Mouse (Mus musculus) hindbrain, postnatal 0 days (tissue): ENCODE data around the gene Agtpbp1. TPM values are rescaled to one million over a fixed set of nuclear protein-coding genes. Genes with fewer than 3 reads are reported as not detected.
"Not testable (repeated sequence)": the region's sequence is repeated elsewhere in the genome, so short reads cannot be mapped to it uniquely, and the experiment has no call there.

Source experiments
- ATAC-seq: fragments of 200-750 bp; cut with Nextera tagmentation; 2 replicates; pipeline ENCODE4 v1.8.0; 2017; ENCODE audit warnings: mild to moderate bottlenecking, moderate TSS enrichment, moderate library complexity
- DNase-seq: peaks from one replicate; pipeline ENCODE4 v3.0.0-alpha.2; 2015; ENCODE audit warnings: low spot score
- H3K27ac ChIP-seq: fragments of 300-500 bp; sonication (generic); 2 replicates; pipeline ENCODE4 v1.5.1; 2014; ENCODE audit warnings: mild to moderate bottlenecking
- H3K27me3 ChIP-seq: fragments of 300-500 bp; sonication (generic); 2 replicates; pipeline ENCODE4 v1.6.1; 2014; ENCODE audit warnings: low read length, mixed read lengths; ENCODE audit not compliant: insufficient read depth
- H3K36me3 ChIP-seq: fragments of 300-500 bp; sonication (generic); 2 replicates; pipeline ENCODE4 v1.6.1; 2014; ENCODE audit warnings: low read length, mixed read lengths; ENCODE audit not compliant: insufficient read depth
- H3K4me1 ChIP-seq: fragments of 300-500 bp; sonication (generic); 2 replicates; pipeline ENCODE4 v1.6.1; 2014; ENCODE audit warnings: antibody characterized with exemption, low read length, mixed read lengths; ENCODE audit not compliant: insufficient read depth
- H3K4me2 ChIP-seq: fragments of 300-500 bp; sonication (generic); 2 replicates; pipeline ENCODE4 v1.6.1; 2014; ENCODE audit warnings: low read depth, mild to moderate bottlenecking, low read length, moderate library complexity, mixed read lengths
- H3K4me3 ChIP-seq: fragments of 300-500 bp; sonication (generic); 2 replicates; pipeline ENCODE4 v1.5.1; 2014; ENCODE audit warnings: low read length
- H3K9ac ChIP-seq: fragments of 300-500 bp; sonication (generic); replicated peaks from 2 replicates; pipeline ENCODE4 v1.6.1; 2014; ENCODE audit warnings: mild to moderate bottlenecking, low read length, moderate library complexity, mixed read lengths
- H3K9me3 ChIP-seq: fragments of 300-500 bp; sonication (generic); 2 replicates; pipeline ENCODE4 v1.6.1; 2016; ENCODE audit warnings: low read length, mixed read lengths
- CTCF ChIP-seq: IDR thresholded peaks from 2 replicates; pipeline ENCODE4 v1.5.1; 2016; ENCODE audit warnings: antibody characterized with exemption, control low read depth, low read depth
- WGBS: fragments of 180-500 bp; shearing (Covaris S2); extraction: QIAGEN DNeasy Blood & Tissue Kit; methylation state at CpG from one replicate; pipeline ENCODE4 v1.1.7; 2014; 5-methylcytosine and 5-hydroxymethylcytosine counted together
- polyA plus RNA-seq: library from polyadenylated mRNA; unstranded; fragments of >200 nt; fragmentation: Nextera tagmentation; extraction: Ambion mirVana; gene quantifications from 2 replicates; pipeline ENCODE4 v1.2.1, GENCODE M21; 2015
- total RNA-seq: library from RNA; depleted of rRNA; stranded (reverse); fragments of >200 nt; gene quantifications from 2 replicates; pipeline ENCODE4 v1.2.3, GENCODE M21; 2014

Agtpbp1 gene
- total and polyA plus RNA-seq, 2 experiments from 2014 or later = 65.6 to 128 TPM

- ATAC-seq (no peak), DNase-seq (no peak)
- Histone ChIP-seq H3K9me3 (no peaks in the 10 kb centered on the region), H3K4me3 (no peak overlapping the region), H3K4me2 (no peak overlapping the region), H3K4me1 (no peaks in the 10 kb centered on the region), H3K27me3 (no peaks in the 10 kb centered on the region), H3K27ac (no peak overlapping the region), H3K9ac (no peak overlapping the region), H3K36me3 (no peaks in the 10 kb centered on the region; the same call in 1 of the 2 replicates)
- WGBS = 93% methylated on average over 7 of the region's 7 CpGs
- no peak for TF ChIP-seq CTCF
Measured at GRCm38 (mm10) chr13:59485456-59485855, 99.6 kb downstream of the Agtpbp1 start.

GRCm38 (mm10) chr13:59481484-59481855 lies 103.6 kb downstream of the Agtpbp1 start:
- Histone ChIP-seq H3K27me3 (no peaks in the 10 kb centered on the region), H3K9me3 (no peaks in the 10 kb centered on the region)
- 90% methylated on average over 4 of the region's 4 CpGs for WGBS

GRCm38 (mm10) chr13:59480599-59481483 lies 104.2 kb downstream of the Agtpbp1 start:
- no peak overlapping the region for H3K27ac ChIP-seq
- no peak overlapping the region for H3K9ac ChIP-seq
- H3K36me3 ChIP-seq = peaks cover 14% of the 10 kb centered on the region; the same call in 1 of the 2 replicates
- ATAC-seq (no peak), DNase-seq (no peak)
- 79% methylated on average over 13 of the region's 13 CpGs for WGBS
- H3K4me3 ChIP-seq = no peak overlapping the region
- H3K9me3 ChIP-seq = no peaks in the 10 kb centered on the region
- H3K4me2 ChIP-seq = no peak overlapping the region
- TF ChIP-seq CTCF = no peak
- H3K27me3 ChIP-seq = no peaks in the 10 kb centered on the region
- H3K4me1 ChIP-seq = no peaks in the 10 kb centered on the region

More at GRCm38 (mm10) chr13:59481484-59481855, 103.6 kb downstream of the Agtpbp1 start:
- TF ChIP-seq CTCF = no peak
- Histone ChIP-seq H3K4me3 (no peak overlapping the region), H3K9ac (no peak overlapping the region), H3K4me2 (no peak overlapping the region), H3K4me1 (no peaks in the 10 kb centered on the region), H3K27ac (no peak overlapping the region), H3K36me3 (peaks cover 13% of the 10 kb centered on the region; the same call in 1 of the 2 replicates)
- ATAC-seq = no peak
- no peak for DNase-seq

GRCm38 (mm10) chr13:59477928-59478327 lies 107.1 kb downstream of the Agtpbp1 start:
- H3K27ac ChIP-seq, H3K4me1 ChIP-seq: not testable (repeated sequence)

GRCm38 (mm10) chr13:59477451-59477850 lies 107.6 kb downstream of the Agtpbp1 start:
- Histone ChIP-seq H3K9me3 (no peaks in the 10 kb centered on the region), H3K4me3 (no peak overlapping the region), H3K27me3 (no peaks in the 10 kb centered on the region), H3K36me3 (peaks cover 14% of the 10 kb centered on the region; the same call in 1 of the 2 replicates), H3K9ac (no peak overlapping the region), H3K4me2 (no peak overlapping the region), H3K27ac (no peak overlapping the region), H3K4me1 (no peaks in the 10 kb centered on the region)
- TF ChIP-seq CTCF = no peak
- no peak for ATAC-seq
- 91% methylated on average over 14 of the region's 14 CpGs for WGBS
- no peak for DNase-seq

More at GRCm38 (mm10) chr13:59477928-59478327, 107.1 kb downstream of the Agtpbp1 start:
- peaks cover 14% of the 10 kb centered on the region; the same call in 1 of the 2 replicates for H3K36me3 ChIP-seq
- DNase-seq, H3K27me3 ChIP-seq, H3K9ac ChIP-seq, ATAC-seq, H3K9me3 ChIP-seq, H3K4me3 ChIP-seq, H3K4me2 ChIP-seq: not testable (repeated sequence)
- 84% methylated on average over 6 of the region's 7 CpGs for WGBS

GRCm38 (mm10) chr13:59474973-59475372 lies 110.1 kb downstream of the Agtpbp1 start:
- no peak overlapping the region for H3K9ac ChIP-seq
- WGBS = 42% methylated on average over 8 of the region's 8 CpGs
- H3K4me1 ChIP-seq = no peaks in the 10 kb centered on the region
- H3K9me3 ChIP-seq = no peaks in the 10 kb centered on the region
- TF ChIP-seq CTCF = no peak
- H3K36me3 ChIP-seq = peaks cover 14% of the 10 kb centered on the region; the same call in 1 of the 2 replicates
- H3K4me2 ChIP-seq = no peak overlapping the region
- H3K27ac ChIP-seq = no peak overlapping the region
- H3K27me3 ChIP-seq = no peaks in the 10 kb centered on the region
- DNase-seq (peak; percentile 42), ATAC-seq (no peak)
- no peak overlapping the region for H3K4me3 ChIP-seq

- no peaks in the 10 kb centered on the region for H3K9me3 ChIP-seq
- H3K27me3 ChIP-seq = no peaks in the 10 kb centered on the region
- TF ChIP-seq CTCF = no peak
- no peak for DNase-seq
- no peak overlapping the region for H3K27ac ChIP-seq
- 84% methylated on average over 10 of the region's 10 CpGs for WGBS
- no peak for ATAC-seq
- no peak overlapping the region for H3K4me2 ChIP-seq
- H3K4me1 ChIP-seq = no peaks in the 10 kb centered on the region
- H3K36me3 ChIP-seq = peaks cover 14% of the 10 kb centered on the region; the same call in 1 of the 2 replicates
- no peak overlapping the region for H3K4me3 ChIP-seq
- H3K9ac ChIP-seq = no peak overlapping the region
Measured at GRCm38 (mm10) chr13:59473341-59473740, 111.7 kb downstream of the Agtpbp1 start.
